Mouse (Mus musculus) adrenal gland, adult 10 weeks (tissue): ENCODE results near the gene A130010J15Rik. TPM values are rescaled to one million over a fixed set of nuclear protein-coding genes. Genes with fewer than 3 reads are reported as not detected.

ENCODE experiments used
- polyA plus RNA-seq: library from polyadenylated mRNA; stranded (reverse); fragments of 350-450 nt; fragmentation: Illumina TruSeq; extraction: RNeasy Lipid Tissue Mini Kit (QIAGEN cat#74804); gene quantifications from one replicate; pipeline ENCODE4 v1.2.3, GENCODE M21; 2014; ENCODE audit warnings: low read depth, low replicate concordance

Gene A130010J15Rik
- polyA plus RNA-seq: 6.5 TPM

GRCm38 (mm10) chr1:193167746-193168145 lies at the start of gene A130010J15Rik:
Gene A130010J15Rik, plus strand, starts transcription at chr1:193168046.

GRCm38 (mm10) chr1:193129786-193130455 lies 37.9 kb upstream of the A130010J15Rik start, which contains the start of gene Diexf:
Gene Diexf, minus strand, starts transcription at chr1:193130272.

GRCm38 (mm10) chr1:193152872-193153271 lies 15.0 kb upstream of the A130010J15Rik start, which contains the start of gene Irf6:
Gene Irf6, plus strand, starts transcription at chr1:193153111.

GRCm38 (mm10) chr1:193201383-193201778 lies 33.5 kb downstream of the A130010J15Rik start, which contains the start of gene Traf3ip3:
Gene Traf3ip3, minus strand, starts transcription at chr1:193201703.

GRCm38 (mm10) chr1:193207503-193207902 lies 39.7 kb downstream of the A130010J15Rik start, which contains the start of gene Lamb3:
Gene Lamb3, plus strand, starts transcription at chr1:193207699.

Other genes starting within 250 kb of the A130010J15Rik start
- gene Syt14, start 132.3 kb upstream of the A130010J15Rik start, polyA plus RNA-seq: 38.0 TPM
- gene Diexf, start 37.8 kb upstream of the A130010J15Rik start, polyA plus RNA-seq: 17.7 TPM
- gene Irf6, start 14.9 kb upstream of the A130010J15Rik start, polyA plus RNA-seq: 0.47 TPM
- gene Traf3ip3, start 33.7 kb downstream of the A130010J15Rik start, polyA plus RNA-seq: 2.2 TPM
- gene Lamb3, start 39.7 kb downstream of the A130010J15Rik start, polyA plus RNA-seq: not detected
- 106 TPM for gene Hsd11b1, start 96.0 kb downstream of the A130010J15Rik start, polyA plus RNA-seq
- 0.76 TPM for gene G0s2, start 105.2 kb downstream of the A130010J15Rik start, polyA plus RNA-seq
- gene Camk1g, start 202.3 kb downstream of the A130010J15Rik start, polyA plus RNA-seq: not detected